Mouse (Mus musculus) activated CD4-positive, CD25-positive, alpha-beta regulatory T cell, adult 9 weeks (primary cell): ENCODE results near the gene Olfr1031. TPM values are rescaled to one million over a fixed set of nuclear protein-coding genes. Genes with fewer than 3 reads are reported as not detected.

Source experiments
- polyA plus RNA-seq: library from polyadenylated mRNA; unstranded; fragments of 100-300 nt; shearing (Covaris generic); gene quantifications from one replicate; pipeline ENCODE4 v1.2.1, GENCODE M21; 2017

Olfr1031 gene
- polyA plus RNA-seq, result not detected

GRCm38 (mm10) chr2:85990004-85990403, at the start of gene Olfr1031:
Gene Olfr1031 (plus strand): TSS chr2:85990304.

GRCm38 (mm10) chr2:85950137-85950536, 40.0 kb upstream of the Olfr1031 start, which contains the start of gene Olfr1028:
Gene Olfr1028 (plus strand): TSS chr2:85950437.

GRCm38 (mm10) chr2:85973595-85973994, 16.5 kb upstream of the Olfr1031 start, which contains the start of gene Olfr1029:
Gene Olfr1029 (plus strand): TSS chr2:85973895.

GRCm38 (mm10) chr2:85978976-85979375, 11.1 kb upstream of the Olfr1031 start, which contains the start of gene Olfr1030:
Gene Olfr1030 (plus strand): TSS chr2:85979276.

GRCm38 (mm10) chr2:86005240-86005639, 15.1 kb downstream of the Olfr1031 start, which contains the start of gene Olfr1032:
Gene Olfr1032 (plus strand): TSS chr2:86005540.

GRCm38 (mm10) chr2:86020406-86020805, 30.3 kb downstream of the Olfr1031 start, which contains the start of gene Olfr1033:
Gene Olfr1033 (plus strand): TSS chr2:86020633.

Other genes with a start within 250 kb of the Olfr1031 start
- gene Olfr1012, start 227.5 kb upstream of the Olfr1031 start, polyA plus RNA-seq, result not detected
- not detected for gene Olfr1013, start 223.2 kb upstream of the Olfr1031 start, polyA plus RNA-seq
- gene Olfr1014, start 217.6 kb upstream of the Olfr1031 start, polyA plus RNA-seq, result not detected
- gene Olfr1015, start 208.3 kb upstream of the Olfr1031 start, polyA plus RNA-seq, result not detected
- not detected for gene Olfr1016, start 187.8 kb upstream of the Olfr1031 start, polyA plus RNA-seq
- not detected for gene Olfr1018, start 171.8 kb upstream of the Olfr1031 start, polyA plus RNA-seq
- gene Olfr1019, start 144.8 kb upstream of the Olfr1031 start, polyA plus RNA-seq, result not detected
- gene Olfr1020, start 143.3 kb upstream of the Olfr1031 start, polyA plus RNA-seq, result not detected
- not detected for gene Olfr1022, start 121.7 kb upstream of the Olfr1031 start, polyA plus RNA-seq
- not detected for gene Olfr1023, start 104.7 kb upstream of the Olfr1031 start, polyA plus RNA-seq
- not detected for gene Olfr1024, start 85.3 kb upstream of the Olfr1031 start, polyA plus RNA-seq
- gene Olfr1025-ps1, start 75.1 kb upstream of the Olfr1031 start, polyA plus RNA-seq, result not detected
- not detected for gene Olfr1026, start 68.7 kb upstream of the Olfr1031 start, polyA plus RNA-seq
- gene Olfr1028, start 39.9 kb upstream of the Olfr1031 start, polyA plus RNA-seq, result not detected
- gene Olfr1029, start 16.4 kb upstream of the Olfr1031 start, polyA plus RNA-seq, result not detected
- gene Olfr1030, start 11.0 kb upstream of the Olfr1031 start, polyA plus RNA-seq, result not detected
- gene Olfr1032, start 15.2 kb downstream of the Olfr1031 start, polyA plus RNA-seq, result not detected
- not detected for gene Olfr1033, start 30.3 kb downstream of the Olfr1031 start, polyA plus RNA-seq
- not detected for gene Olfr1034, start 55.6 kb downstream of the Olfr1031 start, polyA plus RNA-seq
- not detected for gene Olfr1036, start 83.7 kb downstream of the Olfr1031 start, polyA plus RNA-seq
- gene Olfr1037, start 97.1 kb downstream of the Olfr1031 start, polyA plus RNA-seq, result not detected
- not detected for gene Olfr1039, start 145.6 kb downstream of the Olfr1031 start, polyA plus RNA-seq
- not detected for gene Olfr1040, start 156.4 kb downstream of the Olfr1031 start, polyA plus RNA-seq
- not detected for gene Olfr1042, start 171.5 kb downstream of the Olfr1031 start, polyA plus RNA-seq
- not detected for gene Olfr1043, start 177.2 kb downstream of the Olfr1031 start, polyA plus RNA-seq
- gene Olfr1044, start 187.5 kb downstream of the Olfr1031 start, polyA plus RNA-seq, result not detected
- not detected for gene Olfr52, start 195.4 kb downstream of the Olfr1031 start, polyA plus RNA-seq
- gene Olfr1045, start 212.7 kb downstream of the Olfr1031 start, polyA plus RNA-seq, result not detected
- gene Olfr1046, start 229.0 kb downstream of the Olfr1031 start, polyA plus RNA-seq, result not detected
- not detected for gene Olfr1047, start 241.1 kb downstream of the Olfr1031 start, polyA plus RNA-seq
- not detected for gene Olfr1048, start 250.0 kb downstream of the Olfr1031 start, polyA plus RNA-seq